Mouse (Mus musculus) right cerebral cortex, postnatal 4 days (tissue): Measurements from ENCODE around the gene Rnaseh2a.
"Not testable (repeated sequence)": the region's sequence is repeated elsewhere in the genome, so short reads cannot be mapped to it uniquely, and the experiment has no call there.

Source experiments
- DNase-seq: peaks from one replicate; pipeline ENCODE4 v3.0.0-alpha.2; 2022

Rnaseh2a gene

GRCm38 (mm10) chr8:84928456-84929306 is 40.9 kb downstream of the Rnaseh2a start:
- DNase-seq = peak; percentile 81

GRCm38 (mm10) chr8:84927513-84927912 is 42.1 kb downstream of the Rnaseh2a start:
- DNase-seq = no peak

- DNase-seq = no peak
Measured at GRCm38 (mm10) chr8:84925557-84925956, 44.0 kb downstream of the Rnaseh2a start.

- no peak for DNase-seq
Measured at GRCm38 (mm10) chr8:84921596-84921995, 48.0 kb downstream of the Rnaseh2a start.

GRCm38 (mm10) chr8:84918646-84919045 is 50.9 kb downstream of the Rnaseh2a start:
- no peak for DNase-seq

GRCm38 (mm10) chr8:84917781-84918180 is 51.8 kb downstream of the Rnaseh2a start:
- no peak for DNase-seq

GRCm38 (mm10) chr8:84915269-84915668 is 54.3 kb downstream of the Rnaseh2a start:
- no peak for DNase-seq

GRCm38 (mm10) chr8:84913960-84914359 is 55.6 kb downstream of the Rnaseh2a start:
- no peak for DNase-seq

GRCm38 (mm10) chr8:84913502-84913900 is 56.1 kb downstream of the Rnaseh2a start:
- no peak for DNase-seq

- no peak for DNase-seq
Measured at GRCm38 (mm10) chr8:84912895-84913501, 56.6 kb downstream of the Rnaseh2a start.

- DNase-seq = no peak
Measured at GRCm38 (mm10) chr8:84912391-84912790, 57.2 kb downstream of the Rnaseh2a start.

- no peak for DNase-seq
Measured at GRCm38 (mm10) chr8:84911854-84912253, 57.7 kb downstream of the Rnaseh2a start.

GRCm38 (mm10) chr8:84910551-84910950 is 59.0 kb downstream of the Rnaseh2a start:
- DNase-seq = no peak

- DNase-seq = no peak
Measured at GRCm38 (mm10) chr8:84909949-84910348, 59.6 kb downstream of the Rnaseh2a start.

- no peak for DNase-seq
Measured at GRCm38 (mm10) chr8:84909162-84909767, 60.3 kb downstream of the Rnaseh2a start.

- DNase-seq = peak; percentile 71
Measured at GRCm38 (mm10) chr8:84908421-84909161, 61.0 kb downstream of the Rnaseh2a start, which contains the start of gene Dnase2a. Dnase2a (plus strand) TSS chr8:84908560.

- not testable (repeated sequence) for DNase-seq
Measured at GRCm38 (mm10) chr8:84907979-84908378, 61.6 kb downstream of the Rnaseh2a start.

GRCm38 (mm10) chr8:84907493-84907892 is 62.1 kb downstream of the Rnaseh2a start:
- no peak for DNase-seq

- DNase-seq = no peak
Measured at GRCm38 (mm10) chr8:84907037-84907436, 62.5 kb downstream of the Rnaseh2a start.
